Mouse (Mus musculus) adrenal gland, postnatal 36 days (tissue): Measurements from ENCODE around the gene Tmeff2. TPM values are rescaled to one million over a fixed set of nuclear protein-coding genes. Genes with fewer than 3 reads are reported as not detected.

Source experiments
- DNase-seq, 2 experiments: peaks; one replicate each; pipeline ENCODE4 v3.0.0; 2021; ENCODE audit warnings: mixed read lengths in 1 of 2
- total RNA-seq, 2 experiments: library from RNA; stranded (reverse); gene quantifications; 2 replicates each; pipeline ENCODE4 v1.2.3; 2021

Gene Tmeff2
- total RNA-seq, 2 experiments from 2014 or later, result 5.1 to 5.8 TPM

DNA sequence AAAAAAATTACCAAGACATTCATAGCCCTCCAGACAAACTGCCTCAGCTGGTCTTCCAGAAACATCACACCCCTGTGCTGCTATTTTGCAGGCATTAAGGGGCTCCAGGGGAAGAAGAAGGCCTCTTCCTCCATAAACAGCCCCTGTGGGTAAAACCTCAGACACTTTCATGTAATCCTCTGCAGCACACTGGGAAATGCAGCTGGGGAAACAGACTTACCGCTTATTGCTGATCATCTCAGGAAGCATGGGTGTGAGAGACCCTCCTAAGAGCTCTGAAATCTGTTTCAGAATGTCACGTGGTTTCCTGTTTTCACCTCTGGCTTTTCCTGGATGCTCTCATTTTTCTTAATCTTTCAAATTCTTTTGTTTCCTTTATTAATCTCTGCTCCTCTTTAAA, 204.3 kb downstream of the Tmeff2 start:
- no peak for DNase-seq

DNA sequence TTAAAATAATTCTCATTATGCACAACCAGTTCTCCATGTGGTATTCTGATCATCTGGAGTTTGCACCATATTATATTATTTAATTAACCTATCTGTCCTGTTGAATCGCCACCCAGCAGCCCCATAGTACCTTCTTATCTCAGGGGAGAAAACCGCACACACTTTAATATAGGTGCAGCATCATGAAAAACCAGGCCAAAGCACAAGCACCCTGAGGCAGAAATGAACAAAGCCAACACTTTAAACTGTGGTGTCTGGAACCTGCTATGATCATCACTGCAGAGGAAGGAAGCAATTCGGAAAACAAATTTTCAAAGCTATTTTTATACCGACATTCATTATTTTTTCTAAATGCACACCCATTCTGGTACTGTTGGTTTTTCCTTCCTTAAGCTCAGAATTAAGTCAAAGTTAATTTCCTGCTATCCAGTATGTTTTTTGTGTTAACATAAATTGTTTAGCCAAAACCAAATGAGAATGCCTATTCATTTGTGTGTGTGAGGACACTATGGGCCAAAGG, 206.0 kb downstream of the Tmeff2 start:
- no peak for DNase-seq

- no peak for DNase-seq
Observed at GRCm38 (mm10) chr1:51107299-51107698, 206.9 kb downstream of the Tmeff2 start.

GRCm38 (mm10) chr1:51114721-51115120, 214.3 kb downstream of the Tmeff2 start:
- no peak for DNase-seq

DNA sequence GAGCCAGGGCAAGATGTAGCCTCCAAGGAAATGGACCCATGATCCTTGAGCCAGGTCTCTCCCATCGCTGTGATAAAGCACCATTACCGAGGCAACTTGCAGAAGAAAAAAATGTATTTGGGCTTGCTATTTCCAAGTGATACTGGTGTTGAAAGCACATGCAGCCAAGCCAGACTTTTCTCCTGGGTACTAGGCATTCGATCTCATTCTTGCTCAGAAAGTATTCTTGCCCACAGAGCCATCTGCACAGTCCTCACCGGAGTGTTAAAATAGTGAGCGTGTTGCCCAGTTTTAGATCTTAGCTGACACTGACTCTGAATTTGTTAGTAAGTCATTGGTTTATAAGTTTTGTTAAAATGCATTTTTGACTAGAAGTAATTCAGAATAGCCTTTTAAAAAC, 215.3 kb downstream of the Tmeff2 start:
- no peak for DNase-seq

DNA sequence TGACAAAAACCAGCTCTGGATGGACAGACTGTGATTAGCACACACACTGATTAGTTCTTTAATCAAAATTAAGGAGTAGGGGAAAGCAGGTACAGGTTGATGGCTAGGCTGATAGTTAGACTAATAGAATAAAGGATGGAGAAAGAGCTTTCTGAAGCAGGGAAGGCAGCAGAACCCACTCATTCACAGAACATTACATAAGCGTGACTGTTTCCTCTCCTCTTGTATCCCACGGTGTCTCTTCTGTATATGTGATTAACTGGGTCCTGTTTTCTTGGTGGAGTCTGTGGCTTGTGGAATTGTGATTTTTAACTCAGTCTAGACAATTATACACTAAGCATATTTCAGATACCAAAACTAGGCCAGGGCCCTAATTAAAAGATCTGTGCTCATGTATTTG, 217.4 kb downstream of the Tmeff2 start:
- no peak for DNase-seq

DNA sequence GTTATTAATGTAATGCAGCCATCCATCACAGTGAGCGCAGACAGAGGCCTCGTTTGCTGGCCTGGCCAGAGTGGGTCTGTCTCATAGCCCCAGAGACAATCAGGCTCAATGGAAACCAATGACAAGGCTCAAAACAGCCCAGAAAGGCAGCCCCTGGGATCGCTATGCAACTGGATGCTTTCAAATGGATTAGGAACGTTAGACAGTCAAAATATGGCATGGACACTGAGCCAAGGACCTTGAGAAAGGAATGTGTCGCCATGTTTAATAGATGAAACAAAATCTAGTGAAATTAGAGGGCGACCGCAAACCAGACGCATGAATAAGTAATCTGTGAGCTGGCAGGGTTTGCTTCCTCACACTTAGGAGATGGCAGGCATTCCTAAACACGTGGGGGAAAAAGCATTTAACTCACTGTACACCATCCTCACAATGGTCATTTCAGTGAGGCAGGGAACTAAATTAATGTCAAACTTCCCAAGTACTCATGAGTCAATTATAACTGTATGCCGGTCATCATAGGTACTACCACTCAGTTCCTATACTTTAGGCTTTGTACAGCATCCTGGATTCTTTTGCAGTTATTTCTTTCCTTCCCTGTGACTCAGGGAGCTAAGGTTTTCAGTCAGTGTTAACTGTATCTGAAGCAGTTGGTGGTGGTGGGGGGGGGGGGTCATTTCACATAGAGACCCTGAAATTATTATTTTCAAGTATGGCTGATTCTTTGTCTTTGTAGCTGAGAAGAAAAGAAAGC, 225.4 kb downstream of the Tmeff2 start:
- DNase-seq, result no peak

DNA sequence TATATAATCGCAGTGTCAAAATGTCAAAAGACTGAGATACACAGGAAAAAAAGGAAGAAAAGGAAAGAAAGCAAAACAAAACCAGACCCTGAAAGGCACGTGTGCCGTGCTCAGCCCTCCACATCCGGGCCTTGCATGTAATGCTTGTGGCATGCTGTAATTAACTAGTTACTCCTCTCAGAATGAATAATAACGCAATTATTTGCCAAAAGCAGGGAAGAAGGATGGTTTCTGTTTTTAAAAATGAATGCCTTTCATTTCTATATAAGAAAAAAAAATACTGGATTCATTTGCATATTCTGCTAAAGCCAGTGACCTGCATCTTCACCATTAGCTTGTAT, 225.9 kb downstream of the Tmeff2 start:
- DNase-seq, result no peak

DNA sequence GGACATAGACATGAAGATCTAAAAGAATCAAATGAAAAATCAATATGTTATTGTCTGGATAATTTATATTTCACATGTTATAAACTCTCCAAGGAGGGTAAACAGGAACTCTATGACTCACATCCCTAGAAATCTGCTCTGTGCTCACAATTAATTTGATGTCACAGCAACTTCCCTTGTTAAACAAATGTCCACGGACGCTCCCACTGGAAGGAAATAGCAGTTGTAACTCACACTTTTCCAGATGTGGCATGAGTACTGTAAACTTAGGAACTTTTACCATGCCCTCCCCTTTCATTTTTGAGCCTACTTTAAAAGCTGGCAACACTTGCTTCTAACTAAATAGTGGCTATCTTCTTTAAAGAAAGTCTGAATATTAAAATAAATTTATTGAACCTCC, 236.3 kb downstream of the Tmeff2 start:
- no peak for DNase-seq

GRCm38 (mm10) chr1:51139605-51140004, 239.2 kb downstream of the Tmeff2 start:
- DNase-seq, result no peak

- no peak for DNase-seq
Observed at GRCm38 (mm10) chr1:51141381-51141780, 240.9 kb downstream of the Tmeff2 start.

- DNase-seq, result no peak
Observed at GRCm38 (mm10) chr1:51142729-51143128, 242.3 kb downstream of the Tmeff2 start.

DNA sequence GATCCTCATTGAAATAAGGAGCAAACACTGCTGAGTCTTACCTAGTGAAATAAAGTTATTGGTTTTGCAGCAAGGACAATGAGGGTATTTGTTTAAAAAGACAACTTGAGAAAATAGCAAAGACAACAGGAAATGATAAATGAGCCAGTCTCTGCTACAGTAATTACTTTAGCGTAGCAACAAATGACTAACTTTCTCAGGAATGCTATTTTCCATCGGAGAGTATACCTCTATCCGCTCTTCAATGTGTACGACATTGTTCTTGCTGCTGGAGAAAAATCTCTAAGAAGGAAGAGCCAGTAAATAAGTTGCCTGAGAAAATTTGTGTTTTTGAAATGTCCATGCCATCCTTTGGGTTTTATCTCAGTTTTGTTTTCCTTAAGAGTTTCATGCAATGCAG, 245.2 kb downstream of the Tmeff2 start:
- DNase-seq, result no peak

- no peak for DNase-seq
Observed at GRCm38 (mm10) chr1:51148481-51149137, 248.2 kb downstream of the Tmeff2 start.

DNA sequence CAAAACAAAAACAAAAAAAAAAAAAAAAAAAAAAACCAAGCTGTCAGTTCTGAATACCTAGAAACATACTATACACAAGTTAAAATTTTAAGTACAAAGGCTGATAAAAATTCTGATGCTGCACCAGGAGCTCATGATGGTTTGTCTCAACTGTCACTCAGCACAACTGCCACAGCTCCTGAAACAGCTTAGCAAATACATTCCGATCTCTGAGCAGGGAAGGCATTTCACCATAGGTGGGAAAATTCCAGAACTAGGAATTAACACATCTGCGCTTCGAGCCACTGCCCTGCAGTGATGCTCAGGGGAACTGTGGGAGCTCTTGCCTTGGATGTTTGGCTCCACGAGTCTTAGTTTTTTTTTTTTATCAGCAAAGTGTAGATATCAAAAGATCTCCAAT, 249.0 kb downstream of the Tmeff2 start:
- DNase-seq, result no peak

- no peak for DNase-seq
Observed at GRCm38 (mm10) chr1:51149890-51150289, 249.4 kb downstream of the Tmeff2 start.

DNA sequence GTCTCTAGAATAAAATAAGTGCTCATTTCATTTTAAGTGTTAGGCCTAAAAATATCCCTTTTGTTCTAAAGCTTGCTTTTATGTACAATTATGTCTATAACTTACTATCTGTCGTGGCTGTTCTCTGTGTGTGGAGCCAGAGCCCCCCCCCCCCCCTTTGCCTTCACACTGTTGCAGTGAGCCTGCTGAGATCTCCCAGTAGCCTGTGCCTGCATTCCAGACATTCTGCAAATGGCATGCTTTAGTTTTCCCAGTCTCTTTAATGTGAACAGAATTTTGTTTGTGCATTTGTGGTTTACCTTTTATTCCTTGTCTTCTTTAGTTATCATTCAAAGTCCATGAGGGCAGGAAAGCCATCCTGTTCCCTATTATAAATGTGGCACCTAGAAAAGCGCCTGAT, 251.6 kb downstream of the Tmeff2 start:
- DNase-seq, result no peak

GRCm38 (mm10) chr1:51152856-51153255, 252.4 kb downstream of the Tmeff2 start:
- DNase-seq, result no peak

DNA sequence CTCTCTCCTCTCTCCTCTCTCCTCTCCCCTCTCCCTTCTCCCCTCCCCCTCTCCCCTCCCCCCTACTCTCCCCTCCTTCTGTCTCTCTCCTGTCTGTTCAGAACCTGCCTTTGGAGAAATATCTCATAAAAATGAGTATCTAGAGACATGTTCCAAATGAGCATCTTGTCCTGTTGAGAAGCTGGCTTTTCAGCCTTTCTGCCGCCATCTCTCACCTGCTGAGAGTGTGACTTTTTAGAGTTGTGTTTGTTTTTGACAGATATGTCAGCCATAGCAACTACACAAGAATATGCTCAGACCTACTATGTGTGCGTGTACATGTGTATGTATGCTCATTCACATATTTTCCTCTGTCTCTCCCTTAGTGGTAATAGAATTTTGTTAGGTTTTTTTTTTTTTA, 283.8 kb downstream of the Tmeff2 start:
- DNase-seq, result no peak

DNA sequence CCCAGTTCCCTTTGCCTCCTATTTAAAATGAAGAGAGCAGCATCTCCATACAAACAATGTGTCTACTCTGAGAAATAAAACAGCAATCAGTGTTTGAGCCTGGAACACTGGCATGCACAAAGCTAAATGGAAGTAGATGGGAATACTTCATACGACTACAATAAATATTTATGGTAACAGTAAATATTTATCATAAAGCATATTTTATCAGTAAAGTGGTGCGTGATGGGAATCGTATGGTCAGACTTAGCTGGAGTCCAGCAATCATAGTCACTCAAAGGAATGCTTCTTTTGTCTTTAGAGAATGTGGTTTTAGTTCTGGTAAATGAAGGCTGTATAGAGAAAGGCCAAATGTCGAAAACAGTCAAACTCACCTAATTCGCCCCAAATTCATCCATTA, 288.6 kb downstream of the Tmeff2 start:
- no peak for DNase-seq

DNA sequence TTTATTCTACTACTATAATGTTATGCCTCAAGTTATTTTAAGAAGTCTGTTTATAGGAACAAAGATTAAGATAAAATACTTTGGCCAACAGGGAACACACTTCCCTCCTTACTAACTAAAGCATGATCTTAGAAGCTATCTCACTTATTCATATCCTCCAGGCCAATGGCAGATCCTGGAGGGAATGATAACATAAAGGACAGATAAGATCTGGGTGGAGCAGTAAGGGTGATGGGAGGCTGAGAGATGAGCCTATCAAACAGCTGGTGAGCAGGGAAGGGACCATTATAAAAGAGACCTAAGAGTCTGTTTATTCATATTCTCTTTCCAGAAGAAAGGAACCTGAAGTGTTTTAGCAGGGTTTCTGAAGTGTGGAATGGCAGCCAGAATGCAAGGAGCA, 290.8 kb downstream of the Tmeff2 start:
- no peak for DNase-seq

GRCm38 (mm10) chr1:51191872-51192613, 291.6 kb downstream of the Tmeff2 start:
- DNase-seq, result no peak
